Mouse (Mus musculus): ENCODE measurements around the gene Enox1. TPM values are rescaled to one million over a fixed set of nuclear protein-coding genes. Genes with fewer than 3 reads are reported as not detected.

Gene Enox1
- polyA plus RNA-seq, 1 experiment, result 0.32 TPM

GRCm38 (mm10) chr14:77266805-77267771 is 110.5 kb downstream of the Enox1 start:
- no peak for DNase-seq (ENCODE audit: low read depth, low spot score)
- 82% methylated on average over 17 of the region's 17 CpGs for WGBS

GRCm38 (mm10) chr14:77272248-77272930 is 115.8 kb downstream of the Enox1 start:
- WGBS, result 60% methylated on average over 12 of the region's 12 CpGs
- DNase-seq (ENCODE audit: low read depth, low spot score), result no peak

GRCm38 (mm10) chr14:77272931-77273446 is 116.4 kb downstream of the Enox1 start:
- DNase-seq (ENCODE audit: low read depth, low spot score), result no peak
- 65% methylated on average over 13 of the region's 13 CpGs for WGBS

GRCm38 (mm10) chr14:77273721-77274120 is 117.2 kb downstream of the Enox1 start:
- WGBS, result 78% methylated on average over 6 of the region's 6 CpGs
- DNase-seq (ENCODE audit: low read depth, low spot score), result no peak

- no peak for DNase-seq (ENCODE audit: low read depth, low spot score)
- 95% methylated on average over 6 of the region's 6 CpGs for WGBS
These were observed 119.0 kb downstream of the Enox1 start for GRCm38 (mm10) chr14:77275607-77276006.

GRCm38 (mm10) chr14:77279143-77279542 is 122.6 kb downstream of the Enox1 start:
- 81% methylated on average over 4 of the region's 4 CpGs for WGBS
- no peak for DNase-seq (ENCODE audit: low read depth, low spot score)

GRCm38 (mm10) chr14:77280454-77280853 is 123.9 kb downstream of the Enox1 start:
- no peak for DNase-seq (ENCODE audit: low read depth, low spot score)
- 34% methylated on average over 2 of the region's 2 CpGs for WGBS

- 30% methylated on average over 7 of the region's 7 CpGs for WGBS
- peak; percentile 7 for DNase-seq (ENCODE audit: low read depth, low spot score)
These were observed 124.3 kb downstream of the Enox1 start for GRCm38 (mm10) chr14:77280893-77281292.

- DNase-seq (ENCODE audit: low read depth, low spot score), result no peak
- WGBS, result 71% methylated on average over 4 of the region's 4 CpGs
These were observed 127.4 kb downstream of the Enox1 start for GRCm38 (mm10) chr14:77283939-77284338.

- 82% methylated on average over 3 of the region's 3 CpGs for WGBS
- no peak for DNase-seq (ENCODE audit: low read depth, low spot score)
These were observed 128.9 kb downstream of the Enox1 start for GRCm38 (mm10) chr14:77285453-77285852.

- no peak for DNase-seq (ENCODE audit: low read depth, low spot score)
- WGBS, result 82% methylated on average over 5 of the region's 5 CpGs
These were observed 135.2 kb downstream of the Enox1 start for GRCm38 (mm10) chr14:77291756-77292155.

GRCm38 (mm10) chr14:77297039-77297438 is 140.5 kb downstream of the Enox1 start:
- DNase-seq (ENCODE audit: low read depth, low spot score), result no peak
- 62% methylated on average over 4 of the region's 4 CpGs for WGBS

- DNase-seq (ENCODE audit: low read depth, low spot score), result no peak
- WGBS, result 82% methylated on average over 3 of the region's 3 CpGs
These were observed 141.8 kb downstream of the Enox1 start for GRCm38 (mm10) chr14:77298327-77298726.

- no peak for DNase-seq (ENCODE audit: low read depth, low spot score)
- WGBS, result 67% methylated on average over 3 of the region's 3 CpGs
These were observed 153.0 kb downstream of the Enox1 start for GRCm38 (mm10) chr14:77309571-77309970.

GRCm38 (mm10) chr14:77311456-77311855 is 154.9 kb downstream of the Enox1 start:
- no peak for DNase-seq (ENCODE audit: low read depth, low spot score)
- 71% methylated on average over 6 of the region's 6 CpGs for WGBS

- WGBS, result 89% methylated on average over 7 of the region's 7 CpGs
- no peak for DNase-seq (ENCODE audit: low read depth, low spot score)
These were observed 162.8 kb downstream of the Enox1 start for GRCm38 (mm10) chr14:77319396-77319795.

GRCm38 (mm10) chr14:77324348-77324747 is 167.8 kb downstream of the Enox1 start:
- 88% methylated on average over 2 of the region's 2 CpGs for WGBS
- DNase-seq (ENCODE audit: low read depth, low spot score), result no peak

- no peak for DNase-seq (ENCODE audit: low read depth, low spot score)
- 62% methylated on average over 3 of the region's 3 CpGs for whole genome bisulfite sequencing
These were observed 171.1 kb downstream of the Enox1 start for GRCm38 (mm10) chr14:77327693-77328092.

- no peak for DNase-seq (ENCODE audit: low read depth, low spot score)
These were observed 173.2 kb downstream of the Enox1 start for GRCm38 (mm10) chr14:77329791-77330190.

- 48% methylated on average over 11 of the region's 11 CpGs for WGBS
- no peak for DNase-seq (ENCODE audit: low read depth, low spot score)
These were observed 187.2 kb downstream of the Enox1 start for GRCm38 (mm10) chr14:77343662-77344340.
